Mouse (Mus musculus) left cerebral cortex, adult 8-10 months (tissue): ENCODE measurements around the gene Tnfaip6. TPM values are rescaled to one million over a fixed set of nuclear protein-coding genes. Genes with fewer than 3 reads are reported as not detected.
"Not testable (repeated sequence)": the region's sequence is repeated elsewhere in the genome, so short reads cannot be mapped to it uniquely, and the experiment has no call there.

Source experiments
- DNase-seq, 2 experiments: peaks; one replicate each; pipeline ENCODE4 v3.0.0; 2022; ENCODE audit warnings: low spot score in 2 of 2
- total RNA-seq, 4 experiments: library from RNA; stranded (reverse); gene quantifications; 2 replicates each; pipeline ENCODE4 v1.2.4; 2022

The Tnfaip6 gene
- 10 to 100 TPM; 10.8 to 13.1 (median 11.9) TPM for total RNA-seq

DNA sequence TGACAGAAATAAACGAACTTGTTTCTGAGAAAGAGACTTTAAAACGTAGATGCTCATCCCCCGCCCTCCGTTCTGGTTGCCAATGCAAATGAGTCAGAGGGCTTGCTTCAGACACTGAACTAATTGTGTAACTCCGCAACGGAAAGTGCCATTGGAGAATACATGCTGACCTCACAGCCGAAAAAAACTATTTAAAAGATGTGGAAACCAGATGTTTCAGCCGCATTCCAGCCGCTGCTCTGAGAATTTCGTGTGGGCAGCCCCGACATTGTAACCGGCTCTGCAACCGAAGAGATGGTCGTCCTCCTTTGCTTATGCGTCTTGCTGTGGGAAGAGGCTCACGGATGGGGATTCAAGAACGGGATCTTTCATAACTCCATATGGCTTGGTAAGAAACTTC, at the start of gene Tnfaip6:
Gene Tnfaip6, plus strand, starts transcription at position 128 of the 400 bp plus-strand sequence.
- peak; percentile 29 to 54 for DNase-seq

DNA sequence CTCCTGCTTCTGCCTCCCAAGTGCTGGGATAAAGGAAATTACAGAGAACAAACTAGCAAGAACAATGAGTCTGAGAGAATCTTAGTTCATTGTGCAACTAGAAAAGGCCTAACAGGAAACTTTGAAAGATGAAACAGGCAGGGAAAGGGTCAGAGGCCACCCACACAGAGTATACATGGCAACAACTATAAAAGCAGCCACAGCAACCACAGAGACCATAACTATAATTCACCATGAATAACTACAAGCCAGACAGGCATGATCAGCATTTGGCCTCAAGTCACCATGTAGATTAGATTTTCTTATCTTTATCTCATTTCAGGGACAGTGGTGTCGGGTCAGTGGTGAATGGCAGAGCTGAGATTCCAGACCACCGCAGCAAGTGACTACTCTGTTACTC, 48.2 kb upstream of the Tnfaip6 start:
- no peak for DNase-seq

DNA sequence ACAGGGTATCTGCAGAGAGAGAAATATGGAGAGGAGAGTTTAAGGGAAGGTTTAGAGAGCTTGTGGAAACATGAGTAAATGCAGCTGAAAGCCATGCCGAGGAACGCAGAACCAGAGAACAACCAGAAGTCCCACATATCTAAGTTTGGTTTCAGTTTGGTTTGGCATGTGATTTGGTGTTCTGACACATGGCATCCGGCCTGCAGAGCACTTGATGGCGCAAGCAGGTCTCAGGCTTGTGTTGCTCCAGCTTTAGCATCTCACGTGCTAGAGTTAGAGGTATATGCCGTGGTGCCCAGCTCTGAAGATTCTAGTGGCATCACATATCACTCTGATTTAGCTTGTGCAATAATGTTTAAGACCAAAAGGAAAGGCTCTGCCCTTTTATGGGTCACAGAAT, 46.4 kb upstream of the Tnfaip6 start:
- no peak for DNase-seq

DNA sequence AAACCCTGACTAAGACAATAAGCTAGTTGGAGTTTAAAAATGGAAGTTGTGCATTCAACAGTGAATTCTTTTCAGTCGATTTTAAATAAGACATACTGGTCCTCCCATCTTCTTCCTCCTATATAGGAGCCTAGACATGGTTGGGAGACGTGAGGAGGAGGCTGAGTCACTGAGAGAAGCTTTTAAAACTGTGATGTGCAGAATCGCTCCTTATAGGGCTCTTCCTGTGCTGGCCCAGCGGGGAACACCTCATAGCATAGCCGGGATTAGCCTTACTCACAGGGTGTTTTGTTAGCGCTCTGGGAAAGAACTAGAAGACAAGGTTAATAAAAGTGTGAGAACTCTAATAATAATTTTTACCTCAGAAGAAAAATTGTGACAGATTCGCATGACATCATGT, 37.8 kb upstream of the Tnfaip6 start:
- peak in 1 of 2 experiments; percentile 33 for DNase-seq

DNA sequence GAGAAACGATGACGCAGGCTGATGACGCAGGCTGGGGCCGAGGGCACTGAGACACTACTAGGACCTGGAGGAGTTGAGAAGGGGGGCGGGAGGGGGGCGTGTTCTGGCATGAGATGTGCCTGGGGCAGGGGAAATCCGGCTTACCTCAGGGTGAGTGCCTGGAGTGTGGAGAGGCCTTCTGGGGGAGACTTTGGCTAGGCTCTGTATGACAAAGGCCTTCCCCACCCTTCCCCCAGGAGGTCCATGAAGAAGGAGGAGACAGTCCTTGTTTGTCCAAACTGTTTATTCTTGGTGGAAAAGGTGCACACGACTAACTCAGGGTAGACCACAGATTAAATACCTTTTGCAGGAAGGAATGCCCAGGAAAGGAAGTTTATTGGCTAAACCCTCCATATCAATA, 36.3 kb upstream of the Tnfaip6 start:
- DNase-seq, result no peak

DNA sequence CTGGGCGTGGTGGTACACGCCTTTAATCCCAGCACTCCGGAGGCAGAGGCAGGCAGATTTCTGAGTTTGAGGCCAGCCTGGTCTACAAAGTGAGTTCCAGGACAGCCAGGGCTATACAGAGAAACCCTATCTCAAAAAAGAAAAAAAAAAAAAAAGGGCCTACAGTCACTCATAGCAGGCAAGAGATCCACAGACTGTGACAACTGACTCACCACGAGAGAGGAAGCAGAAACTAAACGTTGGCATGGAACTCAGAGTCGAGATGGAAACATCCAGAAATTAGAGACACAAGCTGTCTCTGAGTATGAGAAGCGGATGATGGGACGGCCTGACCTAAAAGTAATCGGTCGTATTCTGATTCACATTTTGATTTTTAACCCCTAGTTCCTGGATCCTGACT, 35.5 kb upstream of the Tnfaip6 start:
- DNase-seq, result not testable (repeated sequence)

DNA sequence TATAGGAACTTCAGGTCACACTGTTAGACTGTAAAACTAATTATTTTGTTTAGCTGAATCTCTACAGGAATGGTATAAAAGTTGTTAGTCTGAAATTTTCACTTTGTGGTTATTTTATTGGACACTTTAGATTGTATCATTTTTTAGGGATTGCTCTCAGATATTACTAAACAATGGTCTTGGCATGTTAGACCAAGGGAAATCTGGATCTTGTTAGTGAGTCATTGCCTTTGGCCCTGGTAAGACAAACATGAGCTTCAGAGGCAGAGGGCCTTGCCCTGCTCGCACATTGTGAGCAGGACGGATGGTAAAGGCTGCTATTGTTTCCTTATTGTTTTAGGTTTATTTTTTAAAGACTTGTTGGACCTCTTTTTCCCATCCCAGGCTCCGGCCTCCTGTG, 31.4 kb upstream of the Tnfaip6 start:
- no peak for DNase-seq

DNA sequence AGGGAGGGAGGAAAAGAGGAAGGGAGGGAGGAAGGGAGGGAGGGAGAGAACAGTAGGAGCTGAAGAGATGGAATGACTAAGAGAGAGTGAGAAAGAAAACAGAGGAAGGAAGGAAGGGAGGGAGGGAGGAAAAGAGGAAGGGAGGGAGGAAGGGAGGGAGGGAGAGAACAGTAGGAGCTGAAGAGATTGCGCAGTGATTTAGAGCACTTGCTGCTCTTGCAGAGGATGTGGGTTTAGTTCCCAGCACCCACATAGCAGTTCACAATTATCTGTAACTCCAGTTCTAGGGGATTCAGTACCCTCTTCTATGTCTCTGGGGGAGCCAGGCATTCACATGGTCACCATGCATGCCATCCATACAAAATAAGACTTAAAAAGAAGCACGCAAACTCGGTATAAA, 26.0 kb upstream of the Tnfaip6 start:
- not testable (repeated sequence) for DNase-seq

DNA sequence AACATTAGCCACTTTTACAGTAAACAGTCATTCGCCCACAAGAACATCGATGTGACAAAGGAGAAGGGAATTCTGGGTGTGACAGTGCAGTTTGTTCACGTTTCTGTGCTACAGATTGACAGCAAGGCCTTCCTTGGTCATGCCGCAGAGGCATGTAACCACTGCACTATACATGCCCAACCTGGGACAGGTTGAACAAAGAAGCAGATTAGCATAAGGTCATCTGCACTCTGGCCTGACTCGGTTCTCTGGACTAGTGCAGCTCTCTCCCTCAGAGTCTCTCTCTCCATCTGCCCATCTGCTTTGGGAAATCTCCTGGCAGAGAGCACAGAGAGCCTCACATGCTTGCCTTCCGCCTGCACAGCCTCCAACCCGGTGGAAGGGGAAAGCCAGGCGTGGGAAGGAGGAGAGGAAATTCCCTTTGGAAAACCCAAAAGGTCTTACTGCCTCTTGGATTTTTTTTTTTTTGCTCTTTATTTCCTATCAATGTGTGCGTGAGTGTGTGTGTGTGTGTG, 24.4 kb upstream of the Tnfaip6 start:
- DNase-seq, result no peak

DNA sequence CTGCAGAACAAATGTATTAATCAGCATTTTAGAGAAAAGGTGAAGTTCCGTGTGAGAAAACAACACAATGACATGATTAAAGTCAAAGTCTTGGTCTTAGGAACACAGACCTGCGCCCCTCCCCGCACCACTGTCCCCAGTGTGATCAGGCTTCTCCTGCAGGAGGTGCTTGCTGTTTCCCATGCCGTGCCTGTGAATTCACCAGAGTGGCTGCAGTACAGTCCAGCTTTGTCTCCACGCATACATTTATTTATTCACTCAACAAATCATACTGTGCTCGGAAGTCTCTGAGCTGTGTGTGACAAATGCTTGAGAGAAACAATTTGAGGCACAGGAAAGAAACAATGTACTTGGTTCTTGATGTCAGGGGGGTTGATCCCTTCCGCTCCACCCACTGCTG, 21.4 kb upstream of the Tnfaip6 start:
- DNase-seq, result no peak

DNA sequence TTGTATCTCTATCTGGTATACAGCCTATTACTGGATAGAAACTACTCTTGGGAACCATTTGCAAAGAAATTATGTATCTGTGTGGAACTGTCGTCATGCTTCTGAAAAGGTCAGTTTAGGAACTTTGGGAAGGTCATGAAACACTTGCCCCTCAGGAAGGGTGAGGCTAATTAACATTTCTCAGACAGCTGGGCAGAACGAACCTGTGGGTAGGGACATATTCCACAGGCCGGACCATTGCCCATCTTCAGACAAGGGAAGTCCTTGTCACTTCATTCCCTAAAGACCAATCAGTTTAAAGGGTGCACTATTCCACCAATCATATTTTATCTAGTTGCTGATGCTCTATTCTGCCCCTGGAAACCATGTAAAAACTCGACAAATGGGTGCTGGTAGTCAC, 10.7 kb upstream of the Tnfaip6 start:
- no peak for DNase-seq

DNA sequence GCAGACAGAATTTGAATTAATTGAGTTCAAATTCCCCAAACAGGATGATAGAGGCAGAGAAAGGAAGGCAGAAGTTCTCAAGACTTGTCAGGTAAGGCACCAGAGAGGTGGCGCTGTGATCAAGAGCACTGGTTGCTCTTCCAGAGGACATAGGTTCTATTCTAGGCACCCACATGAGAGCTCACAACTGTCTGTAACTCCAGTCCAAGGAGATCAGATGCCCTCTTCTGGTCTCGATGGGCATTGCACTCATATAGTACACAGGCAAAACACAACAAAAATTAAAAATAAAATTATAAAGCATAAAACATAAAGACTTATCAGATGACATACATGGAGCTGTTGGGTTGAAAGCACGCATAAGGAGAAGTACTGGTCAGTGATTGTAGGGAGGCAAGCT, 8.4 kb upstream of the Tnfaip6 start:
- DNase-seq, result no peak

DNA sequence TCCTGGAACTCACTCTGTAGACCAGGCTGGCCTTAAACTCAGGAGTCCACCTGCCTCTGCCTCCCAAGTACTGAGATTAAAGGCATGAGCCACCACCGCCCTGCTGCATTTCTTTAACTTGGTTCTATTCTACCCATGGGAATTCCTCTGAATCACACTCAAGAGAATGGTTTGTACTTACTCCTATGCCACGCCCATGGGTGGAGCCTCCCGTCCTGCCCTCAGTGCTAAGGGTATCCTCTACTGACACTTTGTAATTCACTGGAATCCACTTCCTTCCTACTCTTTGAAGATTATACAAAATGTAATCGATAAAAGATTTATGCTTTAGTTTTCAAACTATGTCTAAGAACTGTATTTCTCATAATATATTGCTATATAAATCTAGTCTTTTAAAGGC, 6.3 kb upstream of the Tnfaip6 start:
- no peak for DNase-seq

DNA sequence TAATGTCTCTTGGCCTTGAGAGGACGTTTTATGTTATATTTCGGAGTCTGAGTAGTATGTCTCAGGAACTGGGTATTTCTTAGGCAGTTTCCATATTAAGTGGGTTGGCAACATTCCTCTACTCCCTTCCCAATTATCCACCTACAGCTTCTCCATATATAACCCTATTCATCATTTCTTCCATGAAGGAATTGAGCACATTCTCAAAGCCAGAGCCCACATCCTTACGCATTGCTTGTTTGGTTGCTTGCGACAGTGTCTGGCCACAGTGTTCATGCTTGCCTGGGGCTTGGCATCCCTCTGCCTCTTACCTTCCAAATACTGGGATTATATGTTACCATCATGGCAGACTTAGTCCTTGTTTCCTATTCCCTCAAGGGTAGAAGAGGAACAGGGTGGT, 3.2 kb upstream of the Tnfaip6 start:
- DNase-seq, result no peak

DNA sequence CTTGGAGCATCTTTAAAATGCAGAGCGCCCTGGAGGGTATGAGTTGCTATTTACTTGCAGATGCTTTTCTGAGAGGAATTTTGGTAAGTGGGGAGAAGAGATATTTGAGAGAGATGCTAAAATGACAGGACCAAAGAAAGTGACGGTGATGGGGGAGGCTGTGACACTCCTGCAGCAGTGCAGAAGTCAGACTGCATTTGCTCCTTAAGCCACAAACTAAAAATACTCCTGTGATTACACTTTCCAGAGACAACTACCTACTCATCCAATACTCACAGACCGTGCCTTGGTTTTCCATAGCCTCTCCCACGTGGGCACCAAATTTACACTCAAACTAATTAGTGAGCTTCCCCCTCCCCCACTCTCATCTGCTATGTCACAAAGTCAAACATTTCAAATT, 2.7 kb upstream of the Tnfaip6 start:
- DNase-seq, result peak in 1 of 2 experiments; percentile 9

DNA sequence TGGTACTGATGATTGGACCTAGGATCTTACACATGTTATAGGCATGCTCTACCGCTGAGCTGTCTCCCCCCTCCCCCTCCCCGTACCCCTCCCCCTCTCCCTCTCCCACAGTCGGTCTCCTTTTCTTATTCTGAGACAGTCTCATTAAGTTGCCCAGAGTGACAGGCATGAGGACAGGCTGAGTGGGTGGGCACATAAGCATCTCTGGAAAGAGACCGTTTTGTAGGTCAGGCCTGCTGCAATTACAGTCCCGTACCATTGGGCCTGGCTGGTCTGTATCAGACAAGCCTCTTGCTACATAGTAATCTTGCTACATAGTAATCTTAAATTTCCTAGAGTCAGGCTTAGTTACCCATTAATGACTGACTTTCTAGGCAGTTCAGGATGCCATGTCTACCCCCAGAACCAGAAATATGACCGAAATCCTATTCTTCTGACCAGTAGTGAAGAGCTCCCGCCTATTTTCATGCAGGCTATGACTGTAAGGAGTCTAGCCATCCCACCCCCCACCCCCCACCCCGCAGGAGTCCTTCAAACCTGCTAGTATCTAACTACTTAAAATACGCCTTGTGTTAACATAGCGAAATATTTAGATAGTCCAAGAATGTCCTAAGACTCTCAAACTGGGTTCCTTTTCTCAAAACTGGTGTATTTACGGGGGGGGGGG, 747 bp upstream of the Tnfaip6 start:
- no peak for DNase-seq

DNA sequence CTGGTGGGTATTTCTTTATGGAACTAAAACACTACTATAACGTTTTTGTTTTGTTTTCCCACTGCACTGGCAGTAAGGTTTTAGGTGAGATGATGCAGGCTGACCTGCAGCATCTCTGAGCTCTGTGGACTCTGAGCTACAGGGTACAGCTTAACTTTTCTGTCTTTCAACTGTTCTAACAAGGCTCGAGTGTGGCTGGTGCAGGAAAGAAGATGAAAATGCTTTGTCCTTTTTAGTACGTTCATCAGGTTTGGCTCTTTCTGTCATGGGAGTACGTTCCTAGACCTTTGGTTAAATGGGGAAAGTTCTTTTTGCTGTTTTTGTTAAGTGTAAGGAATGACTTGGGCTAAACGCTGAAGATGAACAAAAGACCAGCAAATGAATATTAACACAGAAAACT, 749 bp downstream of the Tnfaip6 start:
- DNase-seq, result no peak

DNA sequence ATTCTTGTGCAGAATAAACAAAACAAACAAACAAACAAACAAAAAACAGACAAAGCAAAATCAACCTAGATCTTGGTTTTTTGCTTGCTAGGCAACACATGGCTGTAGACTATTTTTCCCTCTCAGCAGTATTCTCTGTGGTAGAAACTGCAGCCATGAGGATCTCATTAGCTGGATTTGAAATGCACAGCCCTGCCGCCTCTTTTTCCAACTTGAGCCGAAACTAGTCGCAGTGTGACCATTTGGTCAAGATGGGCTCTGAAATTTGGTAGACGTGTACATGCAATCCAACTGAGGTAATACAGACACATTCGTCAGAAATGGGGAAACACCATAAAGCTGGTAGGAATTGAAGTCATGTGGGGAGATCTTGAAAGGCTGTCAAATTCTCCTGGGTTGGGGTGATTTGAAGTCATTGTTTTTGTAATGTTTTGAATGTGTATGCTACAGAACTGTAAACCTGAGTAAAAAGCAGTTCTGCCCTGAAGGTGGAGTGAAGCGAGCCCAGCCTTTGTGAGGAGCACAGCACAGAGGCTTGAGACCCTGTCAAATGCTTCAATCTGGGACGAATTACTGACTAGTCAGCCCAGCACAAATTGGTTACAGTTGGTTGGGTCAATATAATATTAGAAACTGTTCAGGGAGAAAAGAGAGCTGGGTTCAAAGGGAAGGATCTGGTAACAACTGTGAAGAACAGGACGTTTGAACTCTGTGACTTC, 1.4 kb downstream of the Tnfaip6 start:
- DNase-seq, result no peak

DNA sequence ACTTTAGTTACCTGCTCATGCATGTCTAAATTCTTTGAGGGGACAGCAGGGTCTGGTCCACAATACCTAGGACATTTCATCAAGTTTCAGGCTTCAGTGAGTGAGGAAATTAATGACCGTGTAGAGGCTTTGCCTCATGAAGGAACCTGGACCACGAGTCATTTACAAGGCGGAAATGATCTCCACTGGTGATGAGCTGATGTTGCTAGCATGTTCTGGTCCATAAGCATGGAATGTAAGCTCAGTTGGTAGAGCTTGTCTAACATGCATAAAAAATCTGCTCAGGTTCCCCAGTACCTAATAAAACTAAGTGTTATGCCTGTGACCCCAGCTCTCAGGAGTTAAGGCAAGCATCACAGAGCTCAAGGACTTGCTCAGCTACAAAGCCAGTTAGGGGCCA, 4.3 kb downstream of the Tnfaip6 start:
- DNase-seq, result no peak

DNA sequence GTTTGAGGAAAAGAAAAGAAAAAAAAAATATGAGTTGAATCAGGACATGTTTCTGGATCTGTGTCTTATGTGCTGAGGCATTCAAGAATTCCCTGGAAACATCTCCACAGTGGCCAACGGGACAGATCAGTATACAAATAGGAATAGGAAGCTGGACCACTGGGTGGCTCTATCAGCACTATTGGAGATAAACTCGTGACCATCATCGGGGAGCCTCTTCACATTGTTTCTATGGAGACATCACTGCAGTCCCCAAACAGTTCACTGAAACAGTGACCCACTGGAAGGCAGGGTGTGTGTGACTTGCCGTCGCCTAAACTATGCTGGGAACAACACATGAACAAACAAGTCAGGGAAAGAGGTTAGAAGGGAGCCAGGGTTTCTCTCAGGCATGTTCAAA, 4.9 kb downstream of the Tnfaip6 start:
- DNase-seq, result peak in 1 of 2 experiments; percentile 15

DNA sequence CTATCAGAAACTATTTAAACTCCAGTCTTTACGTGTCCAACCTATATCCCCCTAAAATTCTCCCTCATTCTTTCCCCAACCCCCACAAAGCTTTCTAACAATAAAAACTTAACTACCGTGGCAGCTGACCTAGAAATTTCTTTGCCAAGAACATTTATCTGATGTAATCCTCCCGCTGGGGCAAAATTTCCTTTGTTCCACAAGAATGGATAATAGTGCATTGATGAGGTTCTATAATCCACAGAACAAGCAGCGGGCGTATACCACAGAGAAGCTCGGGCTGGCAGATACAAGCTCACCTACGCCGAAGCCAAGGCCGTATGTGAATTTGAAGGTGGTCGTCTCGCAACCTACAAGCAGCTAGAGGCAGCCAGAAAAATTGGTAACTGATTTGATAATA, 5.7 kb downstream of the Tnfaip6 start:
- DNase-seq, result peak in 1 of 2 experiments; percentile 17

DNA sequence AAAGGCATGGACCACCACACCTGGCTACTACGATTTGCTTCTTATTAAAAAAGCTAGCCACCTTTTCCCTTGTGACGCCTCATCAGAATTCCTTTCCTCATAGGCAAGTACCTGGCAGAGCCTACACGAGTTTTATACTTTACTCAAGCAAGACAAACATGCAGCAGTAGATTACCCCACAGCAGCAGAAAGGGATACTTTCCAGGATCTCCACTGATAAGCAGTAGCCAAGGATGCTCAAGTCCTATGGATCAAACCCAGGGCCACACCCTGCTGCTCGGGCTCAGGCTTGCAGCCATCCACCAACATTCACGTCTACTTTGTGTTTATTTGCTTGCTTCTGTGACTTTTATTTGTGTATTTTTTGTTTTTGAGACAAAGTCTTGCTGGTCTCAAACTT, 8.2 kb downstream of the Tnfaip6 start:
- no peak for DNase-seq

DNA sequence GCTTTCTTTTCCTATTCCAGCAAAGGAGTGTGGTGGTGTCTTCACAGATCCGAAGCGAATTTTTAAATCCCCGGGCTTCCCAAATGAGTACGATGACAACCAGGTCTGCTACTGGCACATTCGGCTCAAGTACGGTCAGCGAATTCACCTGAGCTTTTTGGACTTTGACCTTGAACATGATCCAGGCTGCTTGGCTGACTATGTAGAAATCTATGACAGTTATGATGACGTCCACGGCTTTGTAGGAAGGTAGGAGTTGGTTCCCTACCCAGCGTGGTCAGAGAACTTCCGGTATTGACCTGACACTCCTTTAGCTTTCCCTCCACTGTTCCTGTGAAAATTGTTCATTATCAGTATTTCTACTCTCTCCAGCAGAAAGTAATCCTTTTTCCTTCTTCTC, 13.0 kb downstream of the Tnfaip6 start:
- no peak for DNase-seq
